Mouse (Mus musculus): ENCODE data around the gene Pla2g4d. TPM values are rescaled to one million over a fixed set of nuclear protein-coding genes. Genes with fewer than 3 reads are reported as not detected.
A peak's percentile ranks its signal among the peaks of the same experiment; 100 is the strongest.

Pla2g4d gene
- total RNA-seq (2015): not detected in 2 replicates
- total RNA-seq (2017): not detected in 2 replicates

- ATAC-seq (ENCODE audit: poor library complexity, severe bottlenecking): no peak
These were observed at the start of gene Pla2g4d for GRCm38 (mm10) chr2:120288995-120289394. Gene Pla2g4d (minus strand): TSS chr2:120289197.

GRCm38 (mm10) chr2:120337886-120338285 is 48.9 kb upstream of the Pla2g4d start:
- ATAC-seq (ENCODE audit: poor library complexity, severe bottlenecking): no peak

DNA sequence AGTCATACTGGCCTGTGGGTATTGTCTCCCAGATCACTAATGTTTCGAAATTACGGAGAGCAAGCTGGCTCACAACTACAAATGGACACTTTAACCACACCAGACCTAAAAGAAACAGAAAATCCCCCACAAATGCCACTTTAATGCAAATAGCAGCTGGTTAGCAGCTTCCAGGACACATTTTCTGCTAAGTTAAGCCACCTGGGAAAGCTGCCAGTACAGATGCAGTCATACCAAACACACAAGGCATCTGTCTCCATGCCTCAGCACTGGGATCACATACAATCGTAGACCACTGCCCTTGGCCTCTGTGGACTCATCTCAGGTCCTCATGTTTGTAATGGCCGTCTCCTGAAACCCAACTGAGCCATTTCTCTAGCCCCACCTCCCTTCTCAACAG is 42.6 kb upstream of the Pla2g4d start:
- ATAC-seq (ENCODE audit: poor library complexity, severe bottlenecking): no peak

- no peak for ATAC-seq (ENCODE audit: poor library complexity, severe bottlenecking)
These were observed 26.1 kb upstream of the Pla2g4d start for GRCm38 (mm10) chr2:120315077-120315476.

DNA sequence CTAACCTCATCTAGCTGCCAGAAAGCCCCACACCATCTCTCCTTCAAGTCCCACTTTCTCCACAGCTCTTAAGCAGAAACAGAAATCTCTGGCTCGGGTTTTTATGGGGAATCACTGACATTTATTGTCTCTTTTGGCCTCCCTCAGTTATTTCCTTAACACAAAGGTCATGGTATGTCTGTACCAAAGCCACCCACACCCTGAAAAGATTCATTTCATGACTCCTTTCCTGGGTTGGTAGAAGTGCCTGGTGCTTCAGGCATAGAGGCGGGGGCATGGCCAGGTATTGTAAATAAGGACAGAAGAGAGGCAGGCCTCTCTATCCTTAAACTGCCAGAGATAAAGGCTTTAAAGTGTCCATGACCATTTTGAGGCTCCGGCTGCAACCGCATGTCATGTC is 25.5 kb upstream of the Pla2g4d start:
- ATAC-seq (ENCODE audit: poor library complexity, severe bottlenecking): no peak

DNA sequence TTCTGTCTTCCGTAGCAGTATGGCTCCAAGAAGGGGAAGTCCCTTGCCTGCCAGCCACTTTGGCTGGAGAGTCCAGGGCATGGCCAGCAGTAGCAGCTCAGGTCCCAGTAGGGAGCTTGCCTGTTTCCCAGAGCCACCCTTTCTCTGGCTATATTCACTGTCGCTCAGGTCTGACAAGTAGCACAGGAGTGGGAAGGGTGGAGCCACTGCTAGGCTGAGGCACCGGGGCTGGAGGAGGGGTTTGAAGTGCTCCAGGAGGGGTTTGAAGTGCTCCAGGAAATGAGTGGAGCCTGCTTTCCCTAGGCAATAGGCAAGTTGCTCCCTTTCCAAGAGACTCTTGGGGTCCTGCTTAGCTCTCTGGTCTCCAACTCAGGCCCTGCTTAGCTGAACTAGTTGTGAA is 25.0 kb upstream of the Pla2g4d start, which contains the start of gene Pla2g4f:
Pla2g4f (minus strand) TSS at position 190 of the 400 bp plus-strand sequence.
- ATAC-seq (ENCODE audit: poor library complexity, severe bottlenecking): no peak

- no peak for ATAC-seq (ENCODE audit: poor library complexity, severe bottlenecking)
These were observed 23.4 kb upstream of the Pla2g4d start for GRCm38 (mm10) chr2:120312276-120312825.

DNA sequence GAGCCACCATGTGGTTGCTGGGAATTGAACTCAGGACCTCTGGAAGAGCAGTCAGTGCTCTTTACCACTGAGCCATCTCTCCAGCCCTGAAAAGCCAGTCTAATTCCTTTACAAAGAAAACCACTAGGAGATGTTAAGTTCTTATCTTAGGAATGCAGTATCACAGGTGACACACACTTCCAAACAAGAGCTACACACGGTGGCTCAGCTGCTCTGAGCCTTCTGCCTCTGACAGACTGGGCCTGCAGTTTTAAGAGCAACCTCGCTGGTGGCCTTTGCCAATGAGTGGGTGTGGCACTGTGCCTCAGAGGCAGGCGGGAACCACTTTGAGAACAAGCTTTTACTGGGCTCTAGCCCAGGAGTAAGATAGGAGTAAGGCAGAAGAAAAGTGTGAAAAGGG is 15.1 kb upstream of the Pla2g4d start:
- no peak for ATAC-seq (ENCODE audit: poor library complexity, severe bottlenecking)

DNA sequence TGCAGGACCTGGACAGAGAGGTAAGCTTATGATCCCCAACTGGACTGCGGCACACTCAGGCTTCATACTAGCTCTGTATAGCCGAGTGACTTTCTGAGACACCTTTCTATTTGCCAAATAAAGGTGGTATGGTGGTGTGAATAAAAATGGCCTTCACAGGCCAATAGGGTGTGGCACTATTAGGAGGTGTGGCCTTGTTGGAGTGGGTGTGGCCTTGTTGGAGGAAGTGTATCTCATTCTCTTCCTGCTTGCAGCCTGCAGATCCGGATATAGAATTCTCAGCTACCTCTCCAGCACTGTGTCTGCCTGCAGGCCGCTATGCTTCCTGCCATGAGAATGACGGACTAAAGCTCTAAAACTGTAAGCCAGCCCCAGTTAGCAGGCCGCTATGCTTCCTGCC is 12.1 kb upstream of the Pla2g4d start:
- ATAC-seq (ENCODE audit: poor library complexity, severe bottlenecking): no peak

DNA sequence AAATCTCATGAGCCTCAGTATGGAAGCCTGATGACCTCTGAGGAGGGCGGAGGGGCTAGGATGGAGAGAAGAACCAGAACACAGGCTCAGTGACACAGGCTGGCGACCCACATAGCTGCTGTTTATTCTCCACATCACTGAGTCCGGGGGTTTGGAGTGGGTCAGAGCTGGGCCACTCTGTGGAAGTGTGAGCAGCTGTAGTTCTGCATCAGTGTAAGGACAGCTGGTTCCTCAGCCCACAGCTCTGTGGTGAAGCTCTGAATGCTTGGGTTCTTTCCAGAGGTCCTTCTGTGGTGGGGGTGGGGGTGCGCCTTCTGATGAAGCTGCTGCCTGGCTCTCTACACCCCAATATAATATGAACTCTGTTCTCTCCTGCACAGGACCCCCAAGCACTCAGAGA is 10.9 kb upstream of the Pla2g4d start:
- ATAC-seq (ENCODE audit: poor library complexity, severe bottlenecking): no peak

GRCm38 (mm10) chr2:120296160-120296559 is 7.2 kb upstream of the Pla2g4d start:
- 0 out of 2 replicates have a peak, but pooled peaks have one; percentile 27 for ATAC-seq (ENCODE audit: poor library complexity, severe bottlenecking)

DNA sequence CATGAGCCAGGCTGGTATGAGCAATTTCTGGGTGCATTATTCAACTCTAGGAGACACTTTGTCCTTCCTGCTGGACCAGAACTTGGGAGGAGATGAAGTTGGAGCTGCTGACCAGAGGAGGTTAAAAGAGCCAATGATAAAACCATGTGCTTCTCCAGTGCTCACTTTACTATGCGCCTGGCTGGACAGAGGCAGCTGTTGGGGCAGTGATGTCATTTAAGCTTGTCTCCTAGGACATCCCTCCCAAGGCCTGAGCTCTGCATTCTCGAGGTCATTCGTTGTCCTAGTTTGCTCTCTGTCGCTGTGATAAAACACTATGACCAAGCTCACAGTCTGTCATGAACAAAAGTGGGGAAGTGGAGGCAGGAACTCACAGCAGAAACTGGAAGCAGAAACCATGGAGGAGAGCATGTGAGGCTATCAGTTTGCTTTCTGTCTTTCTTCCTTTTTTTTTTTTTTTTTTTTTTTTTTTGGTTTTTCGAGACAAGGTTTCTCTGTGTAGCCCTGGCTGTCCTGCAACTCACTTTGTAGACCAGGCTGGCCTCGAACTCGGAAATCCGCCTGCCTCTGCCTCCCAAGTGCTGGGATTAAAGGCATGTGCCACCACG is 2.6 kb upstream of the Pla2g4d start:
- ATAC-seq (ENCODE audit: poor library complexity, severe bottlenecking): no peak

DNA sequence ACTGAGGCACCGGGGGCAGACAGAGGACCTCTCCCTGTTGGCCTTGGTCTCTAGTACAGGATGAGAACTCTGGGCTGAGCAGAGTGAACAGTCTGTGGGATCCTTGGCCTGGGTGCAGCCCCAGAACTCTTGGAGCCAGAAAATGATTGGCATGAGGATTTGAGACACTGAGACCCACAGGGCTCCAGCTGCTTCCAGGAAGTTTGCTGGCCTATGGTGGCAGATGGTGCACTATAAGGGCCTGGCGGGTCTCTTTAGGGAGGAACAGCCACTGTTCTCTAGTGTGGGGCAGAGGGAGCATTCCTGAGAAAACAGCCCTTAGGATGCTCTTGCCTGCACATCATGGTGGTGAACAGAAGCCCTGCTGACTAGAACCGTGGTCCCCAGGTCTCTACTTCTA is 596 bp downstream of the Pla2g4d start:
- ATAC-seq (ENCODE audit: poor library complexity, severe bottlenecking): no peak

DNA sequence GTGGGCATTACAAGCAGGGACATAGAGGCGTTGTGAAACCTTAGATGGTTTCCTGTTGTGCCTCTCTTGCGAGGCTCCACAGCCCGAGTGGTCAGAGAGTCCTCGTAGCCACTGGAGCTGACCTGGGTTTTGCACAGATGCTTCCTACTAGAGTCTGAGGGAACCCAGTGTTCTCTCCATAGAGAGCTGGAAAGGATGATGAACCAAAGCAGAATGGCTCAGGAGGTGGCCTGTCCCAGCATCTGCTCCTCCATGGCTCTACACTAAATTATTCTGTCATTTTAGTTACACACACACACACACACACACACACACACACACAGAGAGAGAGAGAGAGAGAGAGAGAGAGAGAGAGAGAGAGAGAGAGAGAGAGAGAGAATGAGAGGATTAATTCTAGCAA is 3.4 kb downstream of the Pla2g4d start:
- ATAC-seq (ENCODE audit: poor library complexity, severe bottlenecking): no peak

DNA sequence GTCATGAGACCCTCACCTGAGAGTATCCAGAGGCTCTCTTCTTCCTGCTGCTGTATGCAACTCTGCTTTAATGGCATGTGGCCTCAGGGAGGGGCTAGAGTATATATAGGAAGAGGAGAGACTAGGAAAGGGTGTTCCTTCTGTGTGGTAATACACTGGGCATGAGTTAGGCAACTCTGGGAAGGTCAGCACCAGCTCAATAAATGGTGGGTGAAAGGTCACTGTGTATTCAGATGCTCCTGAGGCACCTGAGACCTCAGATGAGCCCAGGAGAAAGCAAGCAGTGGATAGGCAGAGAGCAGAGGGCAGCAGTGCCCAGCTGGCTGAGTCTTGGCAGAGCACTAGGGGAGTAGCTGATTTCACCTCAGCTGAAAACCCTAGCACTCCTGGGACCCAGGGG is 4.3 kb downstream of the Pla2g4d start:
- ATAC-seq (ENCODE audit: poor library complexity, severe bottlenecking): no peak

- ATAC-seq (ENCODE audit: poor library complexity, severe bottlenecking): no peak
These were observed 4.9 kb downstream of the Pla2g4d start for GRCm38 (mm10) chr2:120284094-120284493.

GRCm38 (mm10) chr2:120283550-120283949 is 5.4 kb downstream of the Pla2g4d start:
- ATAC-seq (ENCODE audit: poor library complexity, severe bottlenecking): no peak

- no peak for ATAC-seq (ENCODE audit: poor library complexity, severe bottlenecking)
These were observed 7.8 kb downstream of the Pla2g4d start for GRCm38 (mm10) chr2:120281221-120281620.

- peak; percentile 51; the same call in 1 of the 2 replicates for ATAC-seq (ENCODE audit: poor library complexity, severe bottlenecking)
These were observed 9.0 kb downstream of the Pla2g4d start for GRCm38 (mm10) chr2:120279961-120280360.

- ATAC-seq (ENCODE audit: poor library complexity, severe bottlenecking): no peak
These were observed 12.0 kb downstream of the Pla2g4d start for GRCm38 (mm10) chr2:120276951-120277350.

- no peak for ATAC-seq (ENCODE audit: poor library complexity, severe bottlenecking)
These were observed 20.4 kb downstream of the Pla2g4d start for GRCm38 (mm10) chr2:120268635-120269034.

GRCm38 (mm10) chr2:120265523-120265922 is 23.5 kb downstream of the Pla2g4d start:
- ATAC-seq (ENCODE audit: poor library complexity, severe bottlenecking): no peak

DNA sequence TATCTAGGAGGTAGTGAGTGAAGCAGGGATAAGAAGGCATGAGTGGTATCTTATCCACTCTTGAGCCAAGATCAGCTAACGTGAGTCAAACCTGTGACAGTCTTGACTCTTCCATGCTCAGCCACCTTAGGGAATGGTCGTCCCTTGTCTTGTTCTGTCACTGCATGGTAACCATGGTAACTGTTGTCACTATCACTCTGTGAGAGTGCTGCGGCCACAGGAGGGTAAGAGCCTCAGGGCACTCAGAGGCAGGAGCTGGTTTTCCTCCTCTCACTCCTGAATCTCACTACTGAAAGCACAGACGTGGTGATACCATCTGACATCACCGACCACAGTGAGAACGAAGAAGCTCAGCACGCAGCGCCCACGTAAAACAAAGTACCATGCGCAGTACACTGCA is 24.1 kb downstream of the Pla2g4d start:
- no peak for ATAC-seq (ENCODE audit: poor library complexity, severe bottlenecking)
